Mouse (Mus musculus): ENCODE measurements at regions not wholly inside any gene's neighbourhood (a gene's known extent, or its start where the extent isn't known, plus 50 kb on each side); places are given as distances from the start of the nearest gene placed in this dataset.

DNA sequence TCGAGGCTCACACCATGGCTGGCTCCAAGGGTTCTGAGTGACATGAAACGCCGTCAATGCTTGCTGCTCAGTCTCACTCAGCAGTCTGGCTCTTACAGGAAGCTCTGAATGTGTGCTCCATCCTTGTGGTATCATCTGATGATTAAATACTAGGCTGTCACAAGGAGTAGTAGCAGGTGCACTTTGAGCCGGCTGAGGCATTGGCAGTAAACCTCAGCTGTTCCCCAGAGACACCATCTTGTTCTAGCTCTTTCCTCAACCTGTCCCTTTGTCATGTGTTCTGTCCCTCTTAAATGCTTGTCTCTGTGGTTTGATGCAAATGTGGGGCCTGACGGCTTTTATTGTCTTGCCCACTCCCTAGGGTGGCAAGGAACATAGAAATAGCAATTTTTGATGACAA, 370.7 kb downstream of the Foxo1 start:
- H3K27me3 ChIP-seq (ENCODE audit: insufficient read depth, low read length): no peaks in the 10 kb centered on the region
- no peaks in the 10 kb centered on the region for H3K36me3 ChIP-seq (replicated peaks)
- DNase-seq (ENCODE audit: low spot score): no peak
- no peak for ATAC-seq (ENCODE audit: extremely low read depth, insufficient number of reproducible peaks, low FRiP score, poor library complexity, severe bottlenecking)
- no peak overlapping the region for H3K4me3 ChIP-seq (ENCODE audit: low read depth, low read length)
- no peaks in the 10 kb centered on the region for H3K4me1 ChIP-seq (ENCODE audit: insufficient read depth, low read depth, low read length)
- H3K9me3 ChIP-seq (replicated peaks): peaks cover 53% of the 10 kb centered on the region
- TF ChIP-seq GATA1 (IDR thresholded peaks at IDR 0.05; ENCODE audit: borderline replicate concordance, low read length) (no peak), GATA2 (IDR thresholded peaks at IDR 0.05; ENCODE audit: borderline replicate concordance, low read depth, low read length) (no peak)

DNA sequence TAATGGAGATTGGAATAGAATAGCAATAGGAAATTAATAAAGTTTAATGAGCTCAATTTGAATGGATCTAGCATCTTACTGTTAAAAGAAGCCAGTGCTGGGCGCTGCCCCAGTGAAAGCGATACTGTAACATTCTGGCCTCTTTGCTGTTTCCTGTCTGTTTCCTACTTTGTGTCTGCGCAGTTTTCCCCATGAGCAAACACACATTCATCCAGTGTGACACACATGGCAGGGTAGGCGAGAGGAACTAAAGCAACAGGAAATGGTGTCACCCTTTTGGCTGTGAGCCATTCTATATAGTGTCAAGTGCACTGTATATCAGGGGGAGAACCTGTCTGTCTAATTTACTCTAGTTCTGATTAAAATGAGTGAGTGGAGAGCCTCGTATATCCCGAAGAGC, 366.2 kb downstream of the Foxo1 start:
- TF ChIP-seq TAL1 (conservative IDR thresholded peaks at IDR 0.05; ENCODE audit: low read depth, low read length): no peak
- no peak for TF ChIP-seq CTCF (IDR thresholded peaks at IDR 0.05; ENCODE audit: low read depth, low read length)
- no peak for TF ChIP-seq GATA2 (IDR thresholded peaks at IDR 0.05; ENCODE audit: borderline replicate concordance, low read depth, low read length)

DNA sequence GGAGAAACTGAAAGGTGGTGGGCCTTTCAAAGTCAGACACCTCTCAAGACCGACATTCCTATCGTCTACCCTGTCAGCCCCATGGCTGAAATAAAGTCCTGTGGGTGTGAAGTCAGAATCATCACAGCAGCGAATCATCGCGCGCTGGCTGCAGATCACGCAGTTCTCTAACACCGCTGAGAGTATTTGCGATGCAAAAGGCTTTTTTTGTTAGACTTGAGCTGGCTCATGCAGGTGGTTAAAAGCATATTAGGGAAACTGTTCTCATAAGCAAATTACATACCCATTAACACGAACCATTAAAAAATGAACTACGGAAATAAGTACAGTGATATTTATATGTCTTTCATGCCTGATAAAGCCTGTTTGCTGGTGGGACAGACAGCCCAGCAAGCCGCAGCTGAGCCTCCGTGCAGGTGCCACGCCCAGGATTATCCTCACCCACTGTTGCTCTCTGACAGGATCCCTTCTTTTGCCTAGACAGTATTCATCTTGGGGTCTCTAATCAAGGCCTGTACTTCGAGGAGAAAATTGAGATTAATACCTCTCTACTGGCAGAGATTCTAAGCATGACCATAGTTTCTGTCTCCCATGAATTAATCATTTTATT, 365.5 kb downstream of the Foxo1 start:
- Histone ChIP-seq H3K9me3 (replicated peaks) (peaks cover 38% of the 10 kb centered on the region), H3K4me3 (ENCODE audit: low read depth, low read length) (no peak overlapping the region), H3K36me3 (replicated peaks) (no peaks in the 10 kb centered on the region), H3K27me3 (ENCODE audit: insufficient read depth, low read length) (no peaks in the 10 kb centered on the region), H3K4me1 (ENCODE audit: insufficient read depth, low read depth, low read length) (no peaks in the 10 kb centered on the region)
- no peak for DNase-seq (ENCODE audit: low spot score)
- no peak for TF ChIP-seq POLR2AphosphoS5 (IDR thresholded peaks at IDR 0.05; ENCODE audit: insufficient replicate concordance, low read depth, low read length)
- TF ChIP-seq CTCF (IDR thresholded peaks at IDR 0.05; ENCODE audit: low read depth, low read length): no peak
- TF ChIP-seq GATA2 (IDR thresholded peaks at IDR 0.05; ENCODE audit: borderline replicate concordance, low read depth, low read length): no peak
- TF ChIP-seq GATA1 (IDR thresholded peaks at IDR 0.05; ENCODE audit: borderline replicate concordance, low read length): no peak
- TF ChIP-seq TAL1 (conservative IDR thresholded peaks at IDR 0.05; ENCODE audit: low read depth, low read length): no peak
- ATAC-seq (ENCODE audit: extremely low read depth, insufficient number of reproducible peaks, low FRiP score, poor library complexity, severe bottlenecking): no peak

More for the DNA sequence above, 366.2 kb downstream of the Foxo1 start:
- Histone ChIP-seq H3K36me3 (replicated peaks) (no peaks in the 10 kb centered on the region), H3K27me3 (ENCODE audit: insufficient read depth, low read length) (no peaks in the 10 kb centered on the region), H3K4me3 (ENCODE audit: low read depth, low read length) (no peak overlapping the region), H3K9me3 (replicated peaks) (peaks cover 39% of the 10 kb centered on the region), H3K4me1 (ENCODE audit: insufficient read depth, low read depth, low read length) (no peaks in the 10 kb centered on the region)
- ATAC-seq (ENCODE audit: extremely low read depth, insufficient number of reproducible peaks, low FRiP score, poor library complexity, severe bottlenecking) (no peak), DNase-seq (ENCODE audit: low spot score) (no peak)

GRCm38 (mm10) chr3:52632635-52633034, 364.5 kb downstream of the Foxo1 start:
- no peak for ATAC-seq (ENCODE audit: extremely low read depth, insufficient number of reproducible peaks, low FRiP score, poor library complexity, severe bottlenecking)
- no peak overlapping the region for H3K4me3 ChIP-seq (ENCODE audit: low read depth, low read length)
- TF ChIP-seq GATA2 (IDR thresholded peaks at IDR 0.05; ENCODE audit: borderline replicate concordance, low read depth, low read length): no peak
- no peak for TF ChIP-seq GATA1 (IDR thresholded peaks at IDR 0.05; ENCODE audit: borderline replicate concordance, low read length)
- no peak for TF ChIP-seq CTCF (IDR thresholded peaks at IDR 0.05; ENCODE audit: low read depth, low read length)
- TF ChIP-seq TAL1 (conservative IDR thresholded peaks at IDR 0.05; ENCODE audit: low read depth, low read length): no peak
- TF ChIP-seq POLR2AphosphoS5 (IDR thresholded peaks at IDR 0.05; ENCODE audit: insufficient replicate concordance, low read depth, low read length): no peak

DNA sequence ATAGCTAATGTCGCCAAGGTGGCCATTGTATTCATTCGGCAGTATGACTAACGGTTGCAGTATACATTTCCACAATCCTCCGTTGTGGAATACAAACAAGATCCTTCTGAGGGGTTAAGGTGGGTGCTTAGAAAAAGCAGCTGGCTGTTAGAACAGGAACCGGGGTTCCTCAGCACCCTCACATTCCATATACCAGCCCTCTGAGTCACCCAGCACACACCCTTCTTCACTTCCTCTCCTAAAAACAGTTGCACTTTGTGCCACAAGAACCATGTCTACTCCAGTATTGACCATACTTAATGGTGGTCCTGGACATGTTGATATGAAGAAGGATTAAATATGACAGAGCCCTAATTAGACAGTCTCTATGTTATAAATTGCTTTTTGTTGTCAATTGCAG, 362.1 kb downstream of the Foxo1 start:
- no peaks in the 10 kb centered on the region for H3K4me1 ChIP-seq (ENCODE audit: insufficient read depth, low read depth, low read length)
- H3K4me3 ChIP-seq (ENCODE audit: low read depth, low read length): no peak overlapping the region
- H3K9me3 ChIP-seq (replicated peaks): peaks cover 40% of the 10 kb centered on the region
- DNase-seq (ENCODE audit: low spot score): no peak
- TF ChIP-seq GATA1 (IDR thresholded peaks at IDR 0.05; ENCODE audit: borderline replicate concordance, low read length) (no peak), TAL1 (conservative IDR thresholded peaks at IDR 0.05; ENCODE audit: low read depth, low read length) (no peak), POLR2AphosphoS5 (IDR thresholded peaks at IDR 0.05; ENCODE audit: insufficient replicate concordance, low read depth, low read length) (no peak), GATA2 (IDR thresholded peaks at IDR 0.05; ENCODE audit: borderline replicate concordance, low read depth, low read length) (no peak), CTCF (IDR thresholded peaks at IDR 0.05; ENCODE audit: low read depth, low read length) (no peak)
- no peak for ATAC-seq (ENCODE audit: extremely low read depth, insufficient number of reproducible peaks, low FRiP score, poor library complexity, severe bottlenecking)
- no peaks in the 10 kb centered on the region for H3K27me3 ChIP-seq (ENCODE audit: insufficient read depth, low read length)
- no peaks in the 10 kb centered on the region for H3K36me3 ChIP-seq (replicated peaks)

More at GRCm38 (mm10) chr3:52632635-52633034, 364.5 kb downstream of the Foxo1 start:
- Histone ChIP-seq H3K36me3 (replicated peaks) (no peaks in the 10 kb centered on the region), H3K27me3 (ENCODE audit: insufficient read depth, low read length) (no peaks in the 10 kb centered on the region), H3K9me3 (replicated peaks) (peaks cover 34% of the 10 kb centered on the region), H3K4me1 (ENCODE audit: insufficient read depth, low read depth, low read length) (no peaks in the 10 kb centered on the region)
- DNase-seq (ENCODE audit: low spot score): no peak

GRCm38 (mm10) chr3:52625125-52625524, 357.0 kb downstream of the Foxo1 start:
- Histone ChIP-seq H3K4me3 (ENCODE audit: low read depth, low read length) (no peak overlapping the region), H3K4me1 (ENCODE audit: insufficient read depth, low read depth, low read length) (no peaks in the 10 kb centered on the region), H3K27me3 (ENCODE audit: insufficient read depth, low read length) (no peaks in the 10 kb centered on the region), H3K36me3 (replicated peaks) (no peaks in the 10 kb centered on the region), H3K9me3 (replicated peaks) (peaks cover 45% of the 10 kb centered on the region)
- no peak for DNase-seq (ENCODE audit: low spot score)
- TF ChIP-seq POLR2AphosphoS5 (IDR thresholded peaks at IDR 0.05; ENCODE audit: insufficient replicate concordance, low read depth, low read length) (no peak), CTCF (IDR thresholded peaks at IDR 0.05; ENCODE audit: low read depth, low read length) (no peak), GATA2 (IDR thresholded peaks at IDR 0.05; ENCODE audit: borderline replicate concordance, low read depth, low read length) (no peak), TAL1 (conservative IDR thresholded peaks at IDR 0.05; ENCODE audit: low read depth, low read length) (no peak), GATA1 (IDR thresholded peaks at IDR 0.05; ENCODE audit: borderline replicate concordance, low read length) (no peak)
- ATAC-seq (ENCODE audit: extremely low read depth, insufficient number of reproducible peaks, low FRiP score, poor library complexity, severe bottlenecking): no peak
